Mouse (Mus musculus): ENCODE data around the gene Zbtb46. TPM values are rescaled to one million over a fixed set of nuclear protein-coding genes. Genes with fewer than 3 reads are reported as not detected.
"Not testable (repeated sequence)": the region's sequence is repeated elsewhere in the genome, so short reads cannot be mapped to it uniquely, and the experiment has no call there.

Zbtb46 gene
- polyA plus RNA-seq (2016; fragmentation: Nextera tagmentation; extraction: Ambion mirVana): 8.3 and 9.1 TPM in 2 replicates

DNA sequence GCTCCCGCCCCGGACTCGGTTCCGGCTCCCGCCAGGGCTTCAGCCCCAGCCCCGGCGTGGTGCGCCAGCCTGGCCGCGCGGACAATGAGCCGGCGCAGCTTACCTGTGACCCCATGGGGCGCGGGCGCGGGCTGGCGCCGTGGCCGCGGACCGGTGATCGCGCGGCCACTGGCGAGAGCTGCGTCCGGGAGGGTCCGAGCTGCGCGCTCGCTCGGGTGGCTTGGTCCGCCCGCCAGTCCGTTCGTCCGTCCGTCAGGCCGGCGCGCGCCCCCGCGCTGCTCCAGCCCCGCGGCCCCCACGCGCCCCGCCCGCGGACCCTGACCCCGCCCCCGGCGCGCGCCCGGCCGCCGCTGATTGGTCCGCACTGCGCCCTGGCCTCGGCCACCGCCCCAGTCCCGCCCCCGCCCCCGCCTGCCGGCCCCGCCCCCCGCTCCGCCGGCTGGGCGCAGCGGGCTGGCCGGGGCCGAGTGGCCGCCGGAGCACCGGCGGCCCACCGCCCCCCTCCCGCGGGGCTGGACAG, at the start of gene Zbtb46:
Gene Zbtb46 (minus strand): TSS at position 274 of the 520 bp plus-strand sequence.
- peak within 1 kb of the TSS; percentile 99 for H3K4me2 ChIP-seq
- peak within 1 kb of the TSS; percentile 78 for H3K9ac ChIP-seq (replicated peaks)
- peak; percentile 80 for ATAC-seq (ENCODE audit: insufficient number of reproducible peaks, insufficient read depth, low FRiP score, low TSS enrichment, low read depth)
- peak within 1 kb of the TSS; percentile 94 for H3K4me3 ChIP-seq (replicated peaks)
- peaks cover 57% of the 10 kb centered on the region for H3K27me3 ChIP-seq
- peaks cover 19% of the 10 kb centered on the region for H3K4me1 ChIP-seq (replicated peaks)
- H3K9me3 ChIP-seq: no peaks in the 10 kb centered on the region
- H3K36me3 ChIP-seq: no peaks in the 10 kb centered on the region
- WGBS: under 1% methylated on average over 67 of the region's 83 CpGs
- H3K27ac ChIP-seq: peak within 1 kb of the TSS; percentile 41; the same call in 1 of the 2 replicates

DNA sequence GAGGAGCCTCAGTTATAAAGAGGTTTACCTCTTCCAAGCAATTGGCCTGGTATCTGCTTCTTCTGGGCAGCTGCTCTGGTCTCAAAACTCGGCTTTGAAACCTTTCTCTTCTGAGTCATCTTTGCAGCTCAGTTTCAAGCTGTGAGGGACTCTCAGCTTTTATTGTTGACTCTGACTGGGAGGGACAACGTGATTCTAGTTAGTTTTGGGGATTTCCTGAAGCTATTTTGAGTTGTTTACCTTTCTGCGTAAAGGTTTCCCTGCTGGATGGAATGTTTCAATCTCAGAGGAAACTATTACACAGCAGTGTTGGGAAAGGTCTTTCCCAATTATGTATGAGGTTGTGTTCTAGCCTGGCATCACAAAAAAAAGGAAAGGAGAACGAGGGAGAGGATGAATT, 39.4 kb upstream of the Zbtb46 start:
- Histone ChIP-seq H3K9me3 (no peaks in the 10 kb centered on the region), H3K4me2 (no peak overlapping the region), H3K36me3 (peaks cover 43% of the 10 kb centered on the region), H3K4me1 (replicated peaks) (peaks cover 16% of the 10 kb centered on the region), H3K27me3 (no peaks in the 10 kb centered on the region), H3K4me3 (replicated peaks) (no peak overlapping the region), H3K27ac (no peak overlapping the region), H3K9ac (replicated peaks) (no peak overlapping the region)
- WGBS: 87% methylated on average over 4 of the region's 4 CpGs
- no peak for ATAC-seq (ENCODE audit: insufficient number of reproducible peaks, insufficient read depth, low FRiP score, low TSS enrichment, low read depth)

DNA sequence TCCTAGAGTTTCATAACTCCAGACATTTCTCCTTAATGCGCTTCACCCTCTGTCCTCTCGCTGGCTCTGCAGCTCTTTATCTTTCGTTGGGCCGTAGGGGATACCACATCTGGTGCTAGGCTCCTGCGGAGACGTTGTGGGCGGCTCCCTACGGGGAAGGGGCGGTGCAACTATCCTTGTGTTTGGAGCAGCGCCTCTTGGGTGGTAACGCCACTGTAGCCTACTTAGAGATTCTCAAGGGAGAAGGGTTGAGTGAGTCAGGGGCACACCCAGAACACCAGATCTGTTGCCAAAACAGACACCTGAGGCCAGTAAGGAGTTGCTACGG, 38.3 kb upstream of the Zbtb46 start:
- H3K9ac ChIP-seq (replicated peaks): peak overlapping the region; percentile 95
- H3K27ac ChIP-seq: peak overlapping the region; percentile 94
- H3K9me3 ChIP-seq: no peaks in the 10 kb centered on the region
- H3K4me1 ChIP-seq (replicated peaks): peaks cover 16% of the 10 kb centered on the region
- H3K36me3 ChIP-seq: peaks cover 33% of the 10 kb centered on the region
- ATAC-seq (ENCODE audit: insufficient number of reproducible peaks, insufficient read depth, low FRiP score, low TSS enrichment, low read depth): peak; percentile 33; the same call in 1 of the 2 replicates
- WGBS: under 1% methylated on average over 12 of the region's 12 CpGs
- peak overlapping the region; percentile 98 for H3K4me2 ChIP-seq
- no peaks in the 10 kb centered on the region for H3K27me3 ChIP-seq
- H3K4me3 ChIP-seq (replicated peaks): peak overlapping the region; percentile 93

DNA sequence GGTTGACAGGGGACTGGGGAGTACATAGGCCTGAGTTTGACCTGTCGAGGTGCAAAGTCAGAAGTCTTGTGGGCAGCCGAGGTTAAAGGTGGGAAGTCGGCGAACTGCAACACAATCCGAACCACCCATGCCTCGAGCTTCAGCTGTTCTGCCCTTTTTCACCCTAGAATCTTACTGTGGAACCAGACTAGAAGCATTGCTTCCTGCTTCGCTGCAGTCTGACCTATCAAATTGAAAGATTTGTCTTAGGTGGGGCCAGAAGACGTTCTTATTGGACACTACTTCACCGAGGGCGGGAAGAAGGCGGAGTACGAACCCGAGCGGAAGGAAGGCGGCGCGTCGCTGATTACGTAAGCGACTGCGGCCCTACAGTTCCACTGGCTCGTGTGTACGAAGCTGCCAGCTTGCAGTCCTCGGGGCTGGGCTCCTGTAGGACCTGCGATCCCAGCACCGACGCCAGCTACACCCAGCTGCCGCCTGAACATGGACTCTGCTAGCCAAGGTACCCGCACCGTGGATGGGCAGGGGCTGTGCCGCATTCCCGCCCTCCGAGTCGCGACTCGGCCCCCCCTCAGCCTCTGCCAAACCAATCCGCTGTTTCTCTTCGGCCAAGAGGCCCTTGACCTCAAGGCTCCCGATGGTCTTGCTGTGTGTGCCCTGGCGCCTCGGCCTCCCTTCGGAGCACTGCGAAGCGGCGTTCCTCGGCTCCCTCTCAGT, 37.8 kb upstream of the Zbtb46 start, which contains the start of gene Tpd52l2:
Gene Tpd52l2 (plus strand): TSS at position 312 of the 717 bp plus-strand sequence.
- under 1% methylated on average over 46 of the region's 46 CpGs for WGBS
- Histone ChIP-seq H3K4me2 (peak within 1 kb of the TSS; percentile 98), H3K27ac (peak within 1 kb of the TSS; percentile 94), H3K27me3 (no peaks in the 10 kb centered on the region), H3K4me1 (replicated peaks) (peaks cover 16% of the 10 kb centered on the region), H3K9ac (replicated peaks) (peak within 1 kb of the TSS; percentile 95), H3K4me3 (replicated peaks) (peak within 1 kb of the TSS; percentile 93), H3K36me3 (peaks cover 28% of the 10 kb centered on the region), H3K9me3 (no peaks in the 10 kb centered on the region)
- peak; percentile 95 for ATAC-seq (ENCODE audit: insufficient number of reproducible peaks, insufficient read depth, low FRiP score, low TSS enrichment, low read depth)

DNA sequence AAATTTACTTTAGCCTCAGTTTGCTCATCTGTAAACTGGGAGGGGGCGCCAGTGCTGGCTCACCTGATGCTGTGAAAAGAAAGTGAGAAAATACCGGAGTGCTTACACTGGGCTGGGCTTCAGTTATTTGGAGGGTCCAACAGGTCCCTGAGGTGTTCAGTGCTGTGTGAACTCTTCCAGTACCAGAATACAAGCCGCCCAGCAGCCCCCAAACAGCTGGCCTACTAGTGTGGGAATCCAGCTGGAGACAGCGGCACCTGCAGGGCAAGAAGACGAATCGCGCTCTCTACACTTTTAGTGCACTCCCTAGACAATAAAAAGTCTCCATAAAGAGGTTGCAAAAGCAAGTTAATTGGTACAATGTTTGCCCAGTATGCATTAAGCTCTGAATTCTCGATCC, 37.1 kb upstream of the Zbtb46 start:
- 0 out of 2 replicates have a peak, but pooled peaks have one; percentile 30 for ATAC-seq (ENCODE audit: insufficient number of reproducible peaks, insufficient read depth, low FRiP score, low TSS enrichment, low read depth)
- WGBS: 11% methylated on average over 8 of the region's 8 CpGs
- peak overlapping the region; percentile 98 for H3K4me2 ChIP-seq
- peaks cover 16% of the 10 kb centered on the region for H3K4me1 ChIP-seq (replicated peaks)
- H3K4me3 ChIP-seq (replicated peaks): peak overlapping the region; percentile 93
- peak overlapping the region; percentile 51; the same call in 1 of the 2 replicates for H3K9ac ChIP-seq (replicated peaks)
- H3K27me3 ChIP-seq: no peaks in the 10 kb centered on the region
- H3K27ac ChIP-seq: peak overlapping the region; percentile 78
- no peaks in the 10 kb centered on the region for H3K9me3 ChIP-seq
- peaks cover 21% of the 10 kb centered on the region for H3K36me3 ChIP-seq

DNA sequence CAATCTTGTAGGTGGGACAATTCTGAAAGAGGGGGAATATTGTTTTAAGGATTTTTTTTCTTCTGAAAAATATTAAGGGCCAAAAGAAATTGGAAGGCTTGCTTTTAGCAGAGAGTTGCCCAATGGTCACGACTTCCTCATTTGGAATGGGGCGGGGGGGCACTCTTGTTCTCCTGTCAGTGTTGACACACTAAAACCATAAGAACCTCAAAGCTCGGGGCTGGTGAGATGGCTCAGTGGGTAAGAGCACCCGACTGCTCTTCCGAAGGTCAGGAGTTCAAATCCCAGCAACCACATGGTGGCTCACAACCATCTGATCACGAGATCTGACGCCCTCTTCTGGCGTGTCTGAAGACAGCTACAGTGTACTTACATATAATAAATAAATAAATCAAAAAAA, 36.6 kb upstream of the Zbtb46 start:
- H3K9ac ChIP-seq (replicated peaks); H3K9me3 ChIP-seq; H3K4me3 ChIP-seq (replicated peaks); H3K27ac ChIP-seq; H3K27me3 ChIP-seq; ATAC-seq (ENCODE audit: insufficient number of reproducible peaks, insufficient read depth, low FRiP score, low TSS enrichment, low read depth): not testable (repeated sequence)
- H3K4me2 ChIP-seq: peak overlapping the region; percentile 98
- H3K4me1 ChIP-seq (replicated peaks): peaks cover 16% of the 10 kb centered on the region
- WGBS: 66% methylated on average over 8 of the region's 8 CpGs
- peaks cover 16% of the 10 kb centered on the region for H3K36me3 ChIP-seq

DNA sequence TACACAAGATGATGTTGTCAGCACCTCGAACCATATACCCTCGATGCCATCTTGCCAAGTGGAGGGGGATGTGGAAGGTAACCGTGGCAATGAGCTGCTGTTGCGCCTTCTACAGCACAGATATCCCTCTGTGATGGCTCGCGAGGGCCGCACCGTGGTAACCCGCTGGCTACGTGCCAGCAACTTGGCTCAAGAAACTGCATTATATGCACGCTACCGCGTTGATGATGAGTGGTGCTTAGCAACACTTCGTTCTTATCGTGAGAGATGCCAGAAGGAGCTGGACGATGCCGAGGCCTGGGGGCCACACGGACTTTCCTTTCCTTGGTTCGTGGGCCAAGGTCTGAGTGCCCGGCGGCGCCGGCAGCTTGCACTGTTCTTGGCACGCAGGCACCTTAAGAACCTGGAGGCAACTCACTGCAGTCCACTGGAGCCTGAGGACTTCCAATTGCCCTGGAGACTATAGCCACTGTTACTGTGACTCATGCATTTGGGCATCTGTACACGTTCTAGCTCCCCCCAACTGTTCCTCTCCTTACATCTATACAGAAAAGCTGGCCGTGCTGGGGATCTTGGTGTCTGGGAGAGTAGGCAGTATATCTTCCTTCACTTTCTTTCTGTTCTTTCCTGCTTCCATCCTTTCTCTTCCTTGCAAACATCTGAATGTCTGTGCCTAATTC, 35.2 kb upstream of the Zbtb46 start:
- Histone ChIP-seq H3K4me3 (replicated peaks) (no peak overlapping the region), H3K9me3 (no peaks in the 10 kb centered on the region), H3K4me2 (no peak overlapping the region), H3K36me3 (peaks cover 2% of the 10 kb centered on the region; the same call in 1 of the 2 replicates), H3K9ac (replicated peaks) (no peak overlapping the region), H3K27me3 (no peaks in the 10 kb centered on the region), H3K27ac (no peak overlapping the region), H3K4me1 (replicated peaks) (peaks cover 16% of the 10 kb centered on the region)
- WGBS: 80% methylated on average over 26 of the region's 26 CpGs
- no peak for ATAC-seq (ENCODE audit: insufficient number of reproducible peaks, insufficient read depth, low FRiP score, low TSS enrichment, low read depth)

DNA sequence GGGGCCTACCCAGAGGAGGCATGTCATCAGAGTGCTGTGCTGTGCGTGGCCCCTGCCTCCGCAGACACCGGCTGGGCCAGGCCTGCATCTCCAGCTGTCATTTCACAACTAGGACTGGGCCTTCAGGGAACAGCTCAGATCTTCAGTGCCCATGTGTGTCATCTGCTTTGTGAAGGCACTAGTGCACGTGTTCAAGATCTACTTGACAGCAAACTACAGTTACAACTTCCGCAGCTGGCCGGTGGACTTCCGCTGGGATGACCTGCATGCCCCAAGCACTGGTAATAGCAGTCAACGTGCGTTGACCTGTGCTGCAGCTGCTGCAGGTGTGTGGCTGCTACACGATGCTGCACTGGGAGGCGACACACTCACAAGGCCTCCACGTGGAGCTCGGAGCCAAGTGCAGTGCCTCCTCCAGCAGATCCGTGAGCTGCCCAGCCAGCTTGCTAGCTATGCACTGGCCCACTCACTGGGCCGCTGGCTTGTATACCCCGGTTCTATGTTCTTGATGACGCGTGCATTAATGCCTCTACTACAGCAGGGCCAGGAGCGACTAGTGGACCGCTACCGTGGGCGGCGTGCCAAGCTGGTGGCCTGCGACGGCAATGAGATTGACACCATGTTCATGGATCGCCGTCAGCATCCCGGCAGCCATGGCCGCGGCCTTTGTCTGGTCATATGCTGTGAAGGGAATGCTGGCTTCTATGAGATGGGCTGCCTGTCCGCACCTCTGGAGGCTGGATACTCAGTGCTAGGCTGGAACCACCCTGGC, 34.1 kb upstream of the Zbtb46 start, which contains the start of gene Abhd16b:
Gene Abhd16b (plus strand): TSS at position 51 of the 772 bp plus-strand sequence.
- Histone ChIP-seq H3K9ac (replicated peaks) (no peak within 1 kb of the TSS; the same call in 1 of the 2 replicates), H3K9me3 (no peaks in the 10 kb centered on the region), H3K4me1 (replicated peaks) (peaks cover 12% of the 10 kb centered on the region), H3K36me3 (no peaks in the 10 kb centered on the region), H3K27ac (no peak within 1 kb of the TSS), H3K27me3 (no peaks in the 10 kb centered on the region), H3K4me3 (replicated peaks) (no peak within 1 kb of the TSS), H3K4me2 (no peak within 1 kb of the TSS)
- WGBS: 83% methylated on average over 31 of the region's 31 CpGs
- ATAC-seq (ENCODE audit: insufficient number of reproducible peaks, insufficient read depth, low FRiP score, low TSS enrichment, low read depth): no peak

DNA sequence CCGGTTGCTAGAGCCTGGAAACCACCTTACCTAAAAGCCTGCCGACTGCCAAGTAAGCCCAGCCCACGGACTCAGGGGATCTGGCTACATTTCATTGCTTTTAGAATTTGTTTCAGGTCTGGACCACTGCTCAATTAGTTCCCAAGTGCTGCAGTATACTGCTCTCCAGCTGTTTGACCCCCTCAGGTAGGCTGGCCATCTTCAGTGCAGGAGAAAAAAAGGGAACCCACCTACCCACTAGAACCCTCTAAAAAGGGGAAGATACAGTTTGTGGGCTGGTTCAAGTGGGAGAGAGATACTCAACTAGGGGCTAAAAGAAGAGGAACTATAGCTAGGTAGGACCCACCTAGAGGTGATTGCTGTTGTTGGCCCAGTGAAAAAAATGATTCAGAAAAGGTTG, 33.0 kb upstream of the Zbtb46 start:
- H3K4me3 ChIP-seq (replicated peaks): no peak overlapping the region
- no peak overlapping the region for H3K27ac ChIP-seq
- ATAC-seq (ENCODE audit: insufficient number of reproducible peaks, insufficient read depth, low FRiP score, low TSS enrichment, low read depth): no peak
- no peak overlapping the region for H3K9ac ChIP-seq (replicated peaks)
- peaks cover 14% of the 10 kb centered on the region for H3K4me1 ChIP-seq (replicated peaks)
- WGBS: 40% methylated on average over 3 of the region's 3 CpGs
- no peaks in the 10 kb centered on the region for H3K27me3 ChIP-seq
- no peaks in the 10 kb centered on the region for H3K9me3 ChIP-seq
- no peak overlapping the region for H3K4me2 ChIP-seq
- H3K36me3 ChIP-seq: no peaks in the 10 kb centered on the region

DNA sequence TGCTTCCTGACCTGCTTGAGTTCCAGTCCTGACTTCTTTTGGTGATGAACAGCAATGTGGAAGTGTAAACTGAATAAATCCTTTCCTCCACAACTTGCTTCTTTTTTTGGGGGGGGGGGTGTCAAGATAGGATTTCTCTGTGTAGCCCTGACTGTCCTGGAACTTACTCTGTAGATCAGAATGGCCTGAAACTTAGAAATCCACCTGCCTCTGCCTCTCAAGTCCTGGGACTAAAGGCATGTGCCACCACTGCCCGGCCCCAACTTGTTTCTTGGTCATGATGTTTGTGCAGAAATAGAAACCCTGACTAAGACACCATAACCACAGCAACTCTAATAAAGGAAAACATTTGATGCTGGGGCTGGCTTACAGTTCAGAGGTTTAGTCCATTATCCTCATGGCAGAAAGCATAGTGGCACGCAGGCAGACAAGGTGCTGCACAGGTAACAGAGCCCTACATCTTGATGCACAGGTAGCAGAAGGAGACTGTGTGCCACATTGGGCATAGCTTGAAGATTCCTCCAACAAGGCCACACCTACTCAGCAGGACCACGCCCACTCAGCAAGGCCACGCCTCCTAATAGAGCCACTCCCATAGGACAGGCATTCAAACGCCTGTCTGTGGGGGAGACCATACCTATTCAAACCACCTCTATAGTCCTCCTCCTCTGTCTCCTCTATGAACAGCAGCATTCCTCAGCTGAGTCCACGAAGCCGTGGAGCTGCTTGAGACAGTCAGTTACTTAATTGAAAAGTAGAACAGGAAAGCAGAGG, 32.4 kb upstream of the Zbtb46 start:
- no peak for ATAC-seq (ENCODE audit: insufficient number of reproducible peaks, insufficient read depth, low FRiP score, low TSS enrichment, low read depth)
- H3K9ac ChIP-seq (replicated peaks): no peak overlapping the region
- H3K36me3 ChIP-seq: no peaks in the 10 kb centered on the region
- no peak overlapping the region for H3K27ac ChIP-seq
- H3K4me3 ChIP-seq (replicated peaks): no peak overlapping the region
- no peaks in the 10 kb centered on the region for H3K27me3 ChIP-seq
- 26% methylated on average over 7 of the region's 7 CpGs for WGBS
- H3K4me1 ChIP-seq (replicated peaks): peaks cover 19% of the 10 kb centered on the region
- no peaks in the 10 kb centered on the region for H3K9me3 ChIP-seq
- H3K4me2 ChIP-seq: no peak overlapping the region

All from limb, embryonic 12.5 days (tissue).